Mouse (Mus musculus) lung, embryonic 15.5 days (tissue): ENCODE measurements around the gene Ahdc1. TPM values are rescaled to one million over a fixed set of nuclear protein-coding genes. Genes with fewer than 3 reads are reported as not detected.

Source experiments
- ATAC-seq: fragments of 200-750 bp; cut with Nextera tagmentation; 2 replicates; pipeline ENCODE4 v1.8.0; 2017; ENCODE audit warnings: moderate number of reproducible peaks, borderline replicate concordance; ENCODE audit not compliant: low FRiP score, low TSS enrichment; ENCODE audit errors: extremely low read depth
- H3K27ac ChIP-seq: fragments of 300-500 bp; sonication (generic); 2 replicates; pipeline ENCODE4 v1.5.1; 2015; ENCODE audit warnings: moderate library complexity, mild to moderate bottlenecking, inconsistent platforms
- H3K27me3 ChIP-seq: fragments of 300-500 bp; sonication (generic); 2 replicates; pipeline ENCODE4 v1.6.1; 2015; ENCODE audit warnings: inconsistent platforms
- H3K36me3 ChIP-seq: fragments of 300-500 bp; sonication (generic); 2 replicates; pipeline ENCODE4 v1.6.1; 2015; ENCODE audit warnings: inconsistent platforms
- H3K4me1 ChIP-seq: fragments of 300-500 bp; sonication (generic); 2 replicates; pipeline ENCODE4 v1.6.1; 2015; ENCODE audit warnings: inconsistent platforms
- H3K4me2 ChIP-seq: fragments of 300-500 bp; sonication (generic); 2 replicates; pipeline ENCODE4 v1.6.1; 2015; ENCODE audit warnings: inconsistent platforms, mild to moderate bottlenecking, moderate library complexity
- H3K4me3 ChIP-seq: fragments of 300-500 bp; sonication (generic); 2 replicates; pipeline ENCODE4 v1.5.1; 2015; ENCODE audit warnings: mild to moderate bottlenecking, inconsistent platforms
- H3K9ac ChIP-seq: fragments of 300-500 bp; sonication (generic); 2 replicates; pipeline ENCODE4 v1.6.1; 2015; ENCODE audit warnings: inconsistent platforms
- H3K9me3 ChIP-seq: fragments of 300-500 bp; sonication (generic); 2 replicates; pipeline ENCODE4 v1.6.1; 2016; ENCODE audit warnings: inconsistent platforms
- WGBS: fragments of 180-500 bp; shearing (Covaris S2); methylation state at CpG from one replicate; pipeline ENCODE4 v1.1.7; 2015; 5-methylcytosine and 5-hydroxymethylcytosine counted together
- polyA plus RNA-seq: library from polyadenylated mRNA; unstranded; fragments of >200 nt; fragmentation: Nextera tagmentation; extraction: Ambion mirVana; gene quantifications from 2 replicates; pipeline ENCODE4 v1.2.1, GENCODE M21; 2015

Ahdc1 gene
- polyA plus RNA-seq, 1 experiment from 2014 or later, result 10.5 TPM

- Histone ChIP-seq H3K4me3 (no peak overlapping the region), H3K9me3 (no peaks in the 10 kb centered on the region), H3K36me3 (no peaks in the 10 kb centered on the region), H3K9ac (no peak overlapping the region), H3K4me2 (no peak overlapping the region), H3K4me1 (peaks cover 36% of the 10 kb centered on the region), H3K27me3 (no peaks in the 10 kb centered on the region), H3K27ac (no peak overlapping the region)
- WGBS, result 69% methylated on average over 10 of the region's 10 CpGs
- ATAC-seq, result no peak
These were observed 23.4 kb downstream of the Ahdc1 start for GRCm38 (mm10) chr4:133034478-133034877.

GRCm38 (mm10) chr4:133035446-133035845, 24.4 kb downstream of the Ahdc1 start:
- H3K9ac ChIP-seq, result no peak overlapping the region
- H3K4me3 ChIP-seq, result no peak overlapping the region
- WGBS, result 71% methylated on average over 1 of the region's 1 CpGs
- H3K27me3 ChIP-seq, result no peaks in the 10 kb centered on the region
- H3K36me3 ChIP-seq, result no peaks in the 10 kb centered on the region
- H3K4me1 ChIP-seq, result peaks cover 38% of the 10 kb centered on the region
- ATAC-seq, result no peak
- H3K9me3 ChIP-seq, result no peaks in the 10 kb centered on the region
- H3K4me2 ChIP-seq, result no peak overlapping the region
- no peak overlapping the region for H3K27ac ChIP-seq

- Histone ChIP-seq H3K9me3 (no peaks in the 10 kb centered on the region), H3K27me3 (no peaks in the 10 kb centered on the region), H3K36me3 (no peaks in the 10 kb centered on the region), H3K27ac (no peak overlapping the region), H3K4me3 (no peak overlapping the region), H3K4me1 (peaks cover 43% of the 10 kb centered on the region), H3K4me2 (no peak overlapping the region), H3K9ac (no peak overlapping the region)
- no peak for ATAC-seq
- 56% methylated on average over 3 of the region's 3 CpGs for WGBS
These were observed 24.9 kb downstream of the Ahdc1 start for GRCm38 (mm10) chr4:133035946-133036345.

- Histone ChIP-seq H3K36me3 (no peaks in the 10 kb centered on the region), H3K4me3 (no peak overlapping the region), H3K27me3 (no peaks in the 10 kb centered on the region), H3K4me1 (peaks cover 57% of the 10 kb centered on the region), H3K9me3 (no peaks in the 10 kb centered on the region), H3K4me2 (peak overlapping the region; percentile 94; the same call in 1 of the 2 replicates), H3K27ac (no peak overlapping the region), H3K9ac (no peak overlapping the region)
- WGBS, result 44% methylated on average over 9 of the region's 9 CpGs
- ATAC-seq, result no peak
These were observed 26.2 kb downstream of the Ahdc1 start for GRCm38 (mm10) chr4:133037293-133037692.

GRCm38 (mm10) chr4:133037798-133038197, 26.7 kb downstream of the Ahdc1 start:
- H3K36me3 ChIP-seq, result no peaks in the 10 kb centered on the region
- no peak for ATAC-seq
- H3K4me2 ChIP-seq, result peak overlapping the region; percentile 94
- no peak overlapping the region for H3K27ac ChIP-seq
- H3K9ac ChIP-seq, result no peak overlapping the region
- H3K4me1 ChIP-seq, result peaks cover 62% of the 10 kb centered on the region
- no peaks in the 10 kb centered on the region for H3K27me3 ChIP-seq
- H3K4me3 ChIP-seq, result peak overlapping the region; percentile 60
- 30% methylated on average over 6 of the region's 6 CpGs for WGBS
- no peaks in the 10 kb centered on the region for H3K9me3 ChIP-seq

- peak; percentile 66 for ATAC-seq
- H3K9me3 ChIP-seq, result no peaks in the 10 kb centered on the region
- H3K36me3 ChIP-seq, result no peaks in the 10 kb centered on the region
- peak overlapping the region; percentile 94 for H3K4me2 ChIP-seq
- no peaks in the 10 kb centered on the region for H3K27me3 ChIP-seq
- peaks cover 70% of the 10 kb centered on the region for H3K4me1 ChIP-seq
- H3K27ac ChIP-seq, result peak overlapping the region; percentile 95
- peak overlapping the region; percentile 67 for H3K9ac ChIP-seq
- H3K4me3 ChIP-seq, result peak overlapping the region; percentile 60
- WGBS, result 0% methylated on average over 66 of the region's 76 CpGs
These were observed 27.6 kb downstream of the Ahdc1 start for GRCm38 (mm10) chr4:133038521-133039115.

- peak overlapping the region; percentile 94 for H3K4me2 ChIP-seq
- H3K9ac ChIP-seq, result peak overlapping the region; percentile 67
- peak; percentile 15; the same call in 1 of the 2 replicates for ATAC-seq
- H3K27ac ChIP-seq, result peak overlapping the region; percentile 95
- no peaks in the 10 kb centered on the region for H3K36me3 ChIP-seq
- 1% methylated on average over 37 of the region's 77 CpGs for WGBS
- H3K4me3 ChIP-seq, result peak overlapping the region; percentile 60
- H3K27me3 ChIP-seq, result no peaks in the 10 kb centered on the region
- peaks cover 77% of the 10 kb centered on the region for H3K4me1 ChIP-seq
- H3K9me3 ChIP-seq, result no peaks in the 10 kb centered on the region
These were observed 28.2 kb downstream of the Ahdc1 start for GRCm38 (mm10) chr4:133039116-133039819.

GRCm38 (mm10) chr4:133039832-133040231, 28.8 kb downstream of the Ahdc1 start:
- no peak for ATAC-seq
- 16% methylated on average over 18 of the region's 18 CpGs for WGBS

GRCm38 (mm10) chr4:133040241-133040904, 29.3 kb downstream of the Ahdc1 start:
- Histone ChIP-seq H3K36me3 (no peaks in the 10 kb centered on the region), H3K27ac (peak overlapping the region; percentile 95), H3K9ac (peak overlapping the region; percentile 67; the same call in 1 of the 2 replicates), H3K27me3 (no peaks in the 10 kb centered on the region), H3K9me3 (no peaks in the 10 kb centered on the region), H3K4me3 (peak overlapping the region; percentile 60), H3K4me1 (peaks cover 82% of the 10 kb centered on the region), H3K4me2 (peak overlapping the region; percentile 94)
- no peak for ATAC-seq
- 47% methylated on average over 14 of the region's 14 CpGs for WGBS

More at GRCm38 (mm10) chr4:133039832-133040231, 28.8 kb downstream of the Ahdc1 start:
- Histone ChIP-seq H3K4me3 (peak overlapping the region; percentile 60), H3K27me3 (no peaks in the 10 kb centered on the region), H3K4me1 (peaks cover 82% of the 10 kb centered on the region), H3K9ac (peak overlapping the region; percentile 67; the same call in 1 of the 2 replicates), H3K36me3 (no peaks in the 10 kb centered on the region), H3K9me3 (no peaks in the 10 kb centered on the region), H3K4me2 (peak overlapping the region; percentile 94), H3K27ac (peak overlapping the region; percentile 95)

GRCm38 (mm10) chr4:133042244-133042643, 31.2 kb downstream of the Ahdc1 start:
- peak overlapping the region; percentile 91 for H3K27ac ChIP-seq
- no peaks in the 10 kb centered on the region for H3K36me3 ChIP-seq
- H3K4me3 ChIP-seq, result peak overlapping the region; percentile 20; the same call in 1 of the 2 replicates
- H3K9me3 ChIP-seq, result no peaks in the 10 kb centered on the region
- H3K9ac ChIP-seq, result peak overlapping the region; percentile 12; the same call in 1 of the 2 replicates
- peak overlapping the region; percentile 94 for H3K4me2 ChIP-seq
- no peaks in the 10 kb centered on the region for H3K27me3 ChIP-seq
- no peak for ATAC-seq
- WGBS, result 26% methylated on average over 4 of the region's 4 CpGs
- peaks cover 92% of the 10 kb centered on the region for H3K4me1 ChIP-seq

GRCm38 (mm10) chr4:133042651-133043635, 31.9 kb downstream of the Ahdc1 start:
- H3K4me3 ChIP-seq, result peak overlapping the region; percentile 20
- peaks cover 92% of the 10 kb centered on the region for H3K4me1 ChIP-seq
- peak overlapping the region; percentile 91 for H3K27ac ChIP-seq
- 6% methylated on average over 28 of the region's 28 CpGs for WGBS
- no peaks in the 10 kb centered on the region for H3K36me3 ChIP-seq
- no peaks in the 10 kb centered on the region for H3K9me3 ChIP-seq
- peak; percentile 12; the same call in 1 of the 2 replicates for ATAC-seq
- no peaks in the 10 kb centered on the region for H3K27me3 ChIP-seq
- H3K9ac ChIP-seq, result peak overlapping the region; percentile 12
- H3K4me2 ChIP-seq, result peak overlapping the region; percentile 94
